Mouse (Mus musculus) naive thymus-derived CD4-positive, alpha-beta T cell, adult 5 months (primary cell): ENCODE measurements around the gene Notch3. TPM values are rescaled to one million over a fixed set of nuclear protein-coding genes. Genes with fewer than 3 reads are reported as not detected.

ENCODE experiments used
- polyA plus RNA-seq: library from polyadenylated mRNA; unstranded; fragments of 100-300 nt; shearing (Covaris generic); gene quantifications from one replicate; pipeline ENCODE4 v1.2.1, GENCODE M21; 2017

The Notch3 gene
- not detected for polyA plus RNA-seq

DNA sequence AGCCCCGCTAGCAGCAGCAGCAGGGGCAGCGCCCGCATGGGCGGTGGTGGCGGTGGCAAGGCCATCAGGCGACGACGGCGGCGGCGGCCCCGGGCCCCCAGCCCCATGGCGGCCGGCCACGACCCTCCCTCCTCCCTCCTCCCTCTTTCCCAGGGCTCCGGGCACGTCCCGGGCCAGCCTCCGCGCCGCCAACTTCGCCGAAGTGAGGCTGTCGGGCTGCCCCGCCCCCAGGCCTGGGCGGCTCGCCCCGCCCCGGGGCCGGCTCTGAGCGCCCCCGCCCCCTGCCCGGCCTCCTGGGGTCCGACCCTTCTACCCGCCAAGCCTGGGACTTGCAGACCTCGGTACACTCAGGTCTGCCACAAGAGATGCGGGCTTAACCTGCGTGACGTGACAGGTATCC lies at the start of gene Notch3:
Gene Notch3, minus strand, starts transcription at position 166 of the 400 bp plus-strand sequence.

DNA sequence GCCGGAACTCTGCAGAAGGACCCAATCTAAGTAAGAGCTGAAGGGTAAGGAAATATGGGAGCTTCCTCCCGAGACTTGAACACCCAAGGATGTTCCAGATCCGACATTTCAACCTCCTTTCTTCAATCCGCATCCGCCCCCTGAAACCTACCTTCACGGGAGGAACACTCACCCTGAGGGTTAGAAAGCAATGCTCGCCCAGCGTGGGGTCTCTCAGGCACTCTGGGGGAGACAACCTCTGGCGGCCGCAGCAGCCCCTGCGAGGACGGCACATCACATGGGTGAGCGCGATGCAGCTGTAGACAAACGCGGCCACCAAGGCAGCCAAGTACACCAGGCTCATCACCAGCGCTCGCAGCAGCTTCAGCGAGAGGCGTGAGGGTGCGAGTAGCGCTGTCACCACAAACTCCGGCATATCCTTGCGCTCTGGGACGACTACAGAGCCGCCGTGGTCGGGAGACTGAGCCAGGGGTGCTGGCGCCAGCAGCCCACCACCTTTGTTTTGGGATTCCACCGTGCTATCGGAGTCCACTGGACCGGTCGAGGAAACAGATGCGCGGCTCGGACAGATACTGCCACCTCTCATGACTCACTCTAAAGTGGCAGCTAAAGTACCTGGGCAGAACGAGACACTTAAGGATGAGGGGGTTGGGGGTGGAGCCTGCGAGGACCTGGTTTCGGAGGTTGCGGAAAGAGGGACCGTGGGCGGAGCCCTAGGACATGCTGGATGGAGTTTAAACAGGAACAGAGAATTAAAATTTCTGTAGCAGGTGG lies 22.4 kb upstream of the Notch3 start, which contains the start of gene Ephx3:
Gene Ephx3, minus strand, starts transcription at position 687 of the 774 bp plus-strand sequence.

Other genes with a start within 250 kb of the Notch3 start
- 45.8 TPM for gene Rrp1b, start 130.8 kb downstream of the Notch3 start, polyA plus RNA-seq
- 0.42 TPM for gene Hsf2bp, start 130.5 kb downstream of the Notch3 start, polyA plus RNA-seq
- not detected for gene Ephx3, start 22.7 kb upstream of the Notch3 start, polyA plus RNA-seq
- 329 TPM for gene Brd4, start 117.9 kb upstream of the Notch3 start, polyA plus RNA-seq
- gene Akap8, start 154.4 kb upstream of the Notch3 start, polyA plus RNA-seq = 287 TPM
- 339 TPM for gene Akap8l, start 183.8 kb upstream of the Notch3 start, polyA plus RNA-seq
- gene Wiz, start 222.6 kb upstream of the Notch3 start, polyA plus RNA-seq = 20.4 TPM
- gene Rasal3, start 236.7 kb upstream of the Notch3 start, polyA plus RNA-seq = 735 TPM